Mouse (Mus musculus) midbrain, embryonic 16.5 days (tissue): ENCODE measurements around the gene Pigq. TPM values are rescaled to one million over a fixed set of nuclear protein-coding genes. Genes with fewer than 3 reads are reported as not detected.
A peak's percentile ranks its signal among the peaks of the same experiment; 100 is the strongest.

ENCODE experiments used
- ATAC-seq: fragments of 200-750 bp; cut with Nextera tagmentation; 2 replicates; pipeline ENCODE4 v1.8.0; 2017; ENCODE audit warnings: moderate TSS enrichment
- H3K27ac ChIP-seq: fragments of 300-500 bp; sonication (generic); 2 replicates; pipeline ENCODE4 v1.5.1; 2014; ENCODE audit warnings: mild to moderate bottlenecking, low read length, mixed read lengths
- H3K27me3 ChIP-seq: fragments of 300-500 bp; sonication (generic); 2 replicates; pipeline ENCODE4 v1.6.1; 2014; ENCODE audit warnings: low read depth, low read length, mixed read lengths; ENCODE audit not compliant: control insufficient read depth, insufficient read depth
- H3K36me3 ChIP-seq: fragments of 300-500 bp; sonication (generic); 2 replicates; pipeline ENCODE4 v1.6.1; 2014; ENCODE audit warnings: mild to moderate bottlenecking, low read length, moderate library complexity, mixed read lengths; ENCODE audit not compliant: control insufficient read depth, insufficient read depth
- H3K4me1 ChIP-seq: fragments of 300-500 bp; sonication (generic); 2 replicates; pipeline ENCODE4 v1.6.1; 2014; ENCODE audit warnings: mild to moderate bottlenecking, low read length, mixed read lengths; ENCODE audit not compliant: control insufficient read depth, insufficient read depth
- H3K4me2 ChIP-seq: fragments of 300-500 bp; sonication (generic); 2 replicates; pipeline ENCODE4 v1.6.1; 2014; ENCODE audit warnings: mild to moderate bottlenecking, low read length, mixed read lengths
- H3K4me3 ChIP-seq: fragments of 300-500 bp; sonication (generic); 2 replicates; pipeline ENCODE4 v1.5.1; 2014; ENCODE audit warnings: low read depth, mild to moderate bottlenecking, low read length, moderate library complexity, mixed read lengths
- H3K9ac ChIP-seq: fragments of 300-500 bp; sonication (generic); 2 replicates; pipeline ENCODE4 v1.6.1; 2014; ENCODE audit warnings: low read depth, low read length, mixed read lengths
- H3K9me3 ChIP-seq: fragments of 300-500 bp; sonication (generic); replicated peaks from 2 replicates; pipeline ENCODE4 v1.6.1; 2014; ENCODE audit warnings: mild to moderate bottlenecking, low read length, mixed read lengths; ENCODE audit not compliant: control insufficient read depth, poor library complexity, severe bottlenecking
- WGBS: fragments of 180-500 bp; shearing (Covaris S2); extraction: QIAGEN DNeasy Blood & Tissue Kit; methylation state at CpG from one replicate; pipeline ENCODE4 v1.1.7; 2014; 5-methylcytosine and 5-hydroxymethylcytosine counted together
- polyA plus RNA-seq: library from polyadenylated mRNA; unstranded; fragments of >200 nt; fragmentation: Nextera tagmentation; extraction: Ambion mirVana; gene quantifications from 2 replicates; pipeline ENCODE4 v1.2.1, GENCODE M21; 2015

Gene Pigq
- polyA plus RNA-seq, 1 experiment from 2014 or later: 85.3 TPM

DNA sequence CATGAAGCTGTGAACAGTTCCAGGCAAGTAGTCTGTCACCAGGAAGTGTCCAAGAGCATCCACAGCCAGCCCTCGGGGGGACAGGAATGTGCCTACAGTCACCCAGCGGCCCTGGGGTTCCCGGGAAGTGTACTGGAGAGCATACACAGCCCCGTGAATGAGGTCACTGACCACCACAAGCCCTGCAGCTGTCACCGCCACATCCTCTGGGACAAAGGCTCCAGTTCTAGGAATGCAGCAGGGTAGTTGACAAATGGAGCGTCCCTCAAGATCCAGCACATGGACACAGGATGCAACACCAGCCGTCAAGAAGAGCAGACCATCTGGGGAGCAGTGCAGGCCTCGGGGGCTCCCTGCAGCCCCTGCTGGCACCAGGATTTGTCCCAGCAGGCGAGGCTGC is 967 bp downstream of the Pigq start:
- Histone ChIP-seq H3K9ac (no peak overlapping the region), H3K4me1 (peaks cover 14% of the 10 kb centered on the region), H3K4me3 (no peak overlapping the region), H3K27ac (no peak overlapping the region), H3K27me3 (no peaks in the 10 kb centered on the region), H3K9me3 (no peaks in the 10 kb centered on the region), H3K4me2 (no peak overlapping the region), H3K36me3 (no peaks in the 10 kb centered on the region)
- 74% methylated on average over 9 of the region's 9 CpGs for WGBS
- no peak for ATAC-seq

DNA sequence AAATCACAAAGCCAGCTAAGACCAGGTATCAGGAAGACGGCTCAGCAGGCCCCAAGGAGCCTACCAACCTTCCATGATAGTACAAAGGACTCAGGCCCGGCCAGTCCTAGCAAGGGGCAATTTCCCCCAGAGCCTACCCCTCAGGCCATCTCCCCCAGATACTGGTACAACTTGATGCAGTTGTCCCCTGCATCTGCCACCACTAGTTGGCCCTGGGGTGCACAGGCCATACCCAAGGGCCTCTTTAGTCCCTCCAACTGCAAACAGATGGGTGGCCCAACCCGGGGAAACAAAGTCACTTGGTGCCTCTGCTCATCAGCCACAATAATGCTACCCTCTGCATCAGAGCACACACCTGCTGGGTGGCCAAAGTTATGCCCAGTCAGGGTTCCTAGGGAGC is 1.5 kb downstream of the Pigq start:
- Histone ChIP-seq H3K4me3 (no peak overlapping the region), H3K27me3 (no peaks in the 10 kb centered on the region), H3K27ac (no peak overlapping the region), H3K9ac (no peak overlapping the region), H3K4me1 (peaks cover 14% of the 10 kb centered on the region), H3K4me2 (no peak overlapping the region), H3K36me3 (no peaks in the 10 kb centered on the region), H3K9me3 (no peaks in the 10 kb centered on the region)
- WGBS: 80% methylated on average over 3 of the region's 3 CpGs
- no peak for ATAC-seq

DNA sequence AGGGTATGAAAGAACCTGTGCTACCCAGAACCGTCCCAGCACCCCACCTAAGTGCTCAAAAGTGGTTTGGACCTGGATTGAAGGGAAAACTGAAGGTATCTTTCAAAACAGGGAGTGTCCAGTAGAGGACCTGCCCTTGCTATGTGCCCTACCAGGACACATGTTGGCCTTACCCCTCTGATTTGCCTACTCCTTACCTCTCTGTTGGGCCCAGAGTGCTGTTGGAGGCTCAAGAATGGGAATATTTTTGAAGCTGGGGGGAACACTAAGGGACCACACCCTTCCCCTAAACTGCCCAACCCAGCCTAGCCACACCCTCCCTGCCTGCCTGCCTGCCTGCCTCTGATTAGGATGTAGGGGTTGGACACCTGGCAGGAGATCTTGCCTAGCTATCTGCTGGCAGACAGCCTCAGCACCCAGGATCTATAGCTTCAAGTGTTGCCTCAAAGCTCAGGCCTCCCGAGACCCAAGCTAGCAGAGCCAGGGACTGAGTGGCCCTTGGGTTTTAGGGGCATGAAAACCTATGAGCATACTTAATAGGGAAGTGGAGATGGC is 2.1 kb downstream of the Pigq start:
- H3K4me2 ChIP-seq: no peak overlapping the region
- no peaks in the 10 kb centered on the region for H3K36me3 ChIP-seq
- no peak for ATAC-seq
- H3K4me1 ChIP-seq: peaks cover 14% of the 10 kb centered on the region
- no peaks in the 10 kb centered on the region for H3K9me3 ChIP-seq
- no peak overlapping the region for H3K9ac ChIP-seq
- no peak overlapping the region for H3K4me3 ChIP-seq
- H3K27me3 ChIP-seq: no peaks in the 10 kb centered on the region
- WGBS: 96% methylated on average over 2 of the region's 2 CpGs
- H3K27ac ChIP-seq: no peak overlapping the region

DNA sequence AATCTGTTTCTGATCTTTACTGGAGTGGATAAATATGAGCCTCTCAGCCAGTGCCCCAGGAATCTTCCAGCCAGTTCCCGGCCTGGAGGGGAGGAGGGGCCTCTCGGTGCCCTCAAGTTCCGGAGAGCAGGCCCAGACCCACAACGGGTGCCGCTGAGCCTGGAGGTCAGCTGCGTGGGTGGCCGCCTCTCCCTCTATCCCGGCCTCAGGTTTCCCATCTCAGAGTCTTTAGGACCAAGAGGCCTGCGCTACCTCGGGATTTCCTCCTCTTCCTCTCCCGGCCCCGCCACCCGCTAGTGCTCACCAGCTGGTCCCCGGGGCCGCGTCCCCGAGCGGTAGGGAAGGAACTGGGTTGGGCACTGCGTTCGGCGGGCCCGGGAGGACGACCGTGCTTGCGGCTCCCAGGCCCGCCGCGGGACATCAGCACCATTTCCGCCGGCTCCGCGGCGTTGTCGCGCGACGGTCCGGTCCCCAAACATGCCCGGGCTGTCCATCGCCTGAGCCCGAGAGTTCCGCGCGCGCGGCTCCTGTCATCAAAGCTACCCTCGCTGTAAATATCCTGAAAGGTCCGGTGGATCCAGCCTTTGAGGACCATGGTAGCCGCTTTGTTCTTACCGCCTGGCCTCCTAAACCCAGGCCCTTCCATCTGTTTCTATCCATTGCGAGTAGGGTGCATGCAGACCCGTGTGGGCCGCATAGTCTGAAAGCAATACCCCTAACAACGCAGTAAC is 3.1 kb downstream of the Pigq start:
- ATAC-seq: peak; percentile 65
- no peaks in the 10 kb centered on the region for H3K27me3 ChIP-seq
- WGBS: 3% methylated on average over 54 of the region's 54 CpGs
- H3K4me3 ChIP-seq: peak overlapping the region; percentile 91
- H3K36me3 ChIP-seq: no peaks in the 10 kb centered on the region
- peak overlapping the region; percentile 85 for H3K4me2 ChIP-seq
- H3K4me1 ChIP-seq: peaks cover 14% of the 10 kb centered on the region
- H3K9ac ChIP-seq: peak overlapping the region; percentile 99
- peak overlapping the region; percentile 83 for H3K27ac ChIP-seq
- H3K9me3 ChIP-seq: no peaks in the 10 kb centered on the region

DNA sequence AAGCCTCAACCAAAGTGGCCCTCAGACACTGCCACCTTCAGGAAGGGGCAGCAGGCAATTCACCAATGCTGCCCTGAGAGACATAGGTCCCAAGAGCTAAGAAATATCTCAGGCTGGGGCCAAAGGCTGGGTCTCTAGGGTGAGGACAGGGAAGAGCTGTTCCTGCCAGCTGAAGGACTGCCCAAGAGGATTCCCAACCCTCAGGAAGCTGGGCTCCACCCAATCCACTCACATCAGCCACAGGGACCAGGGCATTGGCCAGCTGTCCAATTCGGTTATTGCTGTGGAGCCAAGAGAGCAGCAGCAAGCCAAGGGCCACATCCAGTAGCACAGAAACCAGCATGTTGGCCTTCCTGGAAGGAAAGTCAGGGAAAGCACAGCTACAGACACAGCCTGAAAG is 10.2 kb downstream of the Pigq start:
- Histone ChIP-seq H3K9ac (no peak overlapping the region), H3K27me3 (no peaks in the 10 kb centered on the region), H3K4me1 (no peaks in the 10 kb centered on the region), H3K4me3 (no peak overlapping the region), H3K36me3 (peaks cover 36% of the 10 kb centered on the region), H3K27ac (no peak overlapping the region), H3K9me3 (no peaks in the 10 kb centered on the region), H3K4me2 (no peak overlapping the region)
- no peak for ATAC-seq
- 91% methylated on average over 1 of the region's 1 CpGs for WGBS

DNA sequence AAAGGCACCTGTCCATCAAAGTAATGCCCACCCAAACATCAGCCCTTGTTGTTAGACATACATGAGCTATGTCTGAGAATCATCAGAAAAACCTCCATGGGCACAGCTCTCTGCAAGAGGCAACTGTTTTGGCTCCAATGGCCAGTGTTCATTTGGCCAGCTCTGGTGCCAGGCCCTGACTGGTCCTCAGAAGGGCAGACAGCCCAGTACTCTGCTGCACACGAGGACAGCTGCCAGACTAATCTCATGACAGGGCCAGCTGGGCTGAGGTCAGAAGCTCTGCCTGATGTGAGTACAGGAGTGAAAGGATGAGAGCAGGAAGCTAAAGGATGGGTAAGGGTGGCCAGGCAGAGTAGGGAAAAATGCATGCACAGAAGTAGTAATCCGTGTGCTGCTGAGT is 19.4 kb downstream of the Pigq start:
- Histone ChIP-seq H3K27me3 (no peaks in the 10 kb centered on the region), H3K4me2 (no peak overlapping the region), H3K4me1 (no peaks in the 10 kb centered on the region), H3K9me3 (no peaks in the 10 kb centered on the region), H3K36me3 (peaks cover 5% of the 10 kb centered on the region), H3K4me3 (no peak overlapping the region), H3K9ac (no peak overlapping the region), H3K27ac (no peak overlapping the region)
- ATAC-seq: no peak
- WGBS: 76% methylated on average over 2 of the region's 2 CpGs

DNA sequence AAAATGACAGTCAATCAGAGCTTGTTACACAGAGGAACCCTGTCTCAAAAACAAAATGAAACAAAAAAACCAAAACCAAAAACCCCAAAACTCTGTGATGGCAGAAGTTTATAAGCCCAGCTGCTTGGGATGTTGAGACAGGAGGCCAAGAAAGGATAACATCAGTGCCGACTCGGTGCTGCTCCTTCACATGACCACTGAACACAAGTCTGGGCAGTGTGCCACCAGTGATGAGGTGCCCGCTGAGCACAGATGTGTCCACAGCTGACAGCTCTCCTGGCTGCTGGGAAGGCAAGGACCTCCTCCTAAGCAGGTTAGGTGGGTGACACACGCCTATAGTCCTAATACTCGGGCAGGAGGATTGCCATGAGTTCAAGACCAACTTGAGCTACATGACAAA is 22.6 kb downstream of the Pigq start:
- ATAC-seq: no peak
- Histone ChIP-seq H3K4me1 (peaks cover 17% of the 10 kb centered on the region), H3K4me3 (no peak overlapping the region), H3K36me3 (no peaks in the 10 kb centered on the region; the same call in 1 of the 2 replicates), H3K9me3 (no peaks in the 10 kb centered on the region), H3K4me2 (no peak overlapping the region), H3K27ac (no peak overlapping the region), H3K9ac (no peak overlapping the region), H3K27me3 (no peaks in the 10 kb centered on the region)
- WGBS: 79% methylated on average over 5 of the region's 5 CpGs

DNA sequence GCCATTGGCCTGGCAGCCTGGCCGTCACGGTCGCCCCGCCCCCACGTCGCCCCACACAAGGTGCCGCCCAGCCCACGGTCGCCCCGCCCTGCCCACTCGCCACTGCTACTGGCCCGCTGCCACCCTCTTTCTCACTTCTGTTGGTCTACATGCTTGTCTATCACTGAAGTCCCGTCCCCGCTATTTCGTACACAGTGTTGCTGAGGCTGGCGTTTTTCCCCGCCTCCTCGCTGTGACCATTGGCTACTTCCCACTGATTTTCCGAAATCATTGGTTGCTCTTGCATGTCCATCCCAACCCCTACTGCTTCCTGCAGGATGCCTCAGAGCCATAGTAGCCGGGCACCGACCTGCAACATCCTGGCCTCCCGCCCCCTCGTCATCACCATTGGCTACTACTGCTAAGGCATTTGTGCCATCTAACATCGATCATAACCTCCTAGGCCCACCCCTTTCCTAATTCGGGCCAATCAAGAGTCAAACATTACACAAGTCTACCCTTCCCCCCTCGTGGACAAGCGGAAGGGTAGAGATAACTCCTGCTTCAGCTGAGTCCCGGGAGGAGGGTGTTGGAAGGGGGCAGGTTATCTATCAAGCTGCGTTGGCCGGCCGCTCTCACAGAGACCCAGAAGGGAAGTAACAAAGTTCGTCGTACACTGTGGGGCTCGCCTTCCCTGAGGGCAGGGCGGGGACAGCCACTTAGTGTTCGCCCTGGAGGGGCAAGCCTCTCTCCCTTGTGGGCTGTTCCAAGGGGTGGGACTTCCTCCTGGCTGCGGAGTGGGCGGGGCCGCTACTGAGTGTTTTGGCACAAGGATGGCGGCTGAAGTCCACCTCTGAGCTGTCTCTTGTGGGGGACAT is 24.7 kb downstream of the Pigq start:
- Histone ChIP-seq H3K36me3 (peaks cover 3% of the 10 kb centered on the region; the same call in 1 of the 2 replicates), H3K4me2 (peak overlapping the region; percentile 62), H3K4me1 (peaks cover 22% of the 10 kb centered on the region), H3K27ac (peak overlapping the region; percentile 84), H3K27me3 (no peaks in the 10 kb centered on the region), H3K4me3 (peak overlapping the region; percentile 92), H3K9me3 (no peaks in the 10 kb centered on the region), H3K9ac (peak overlapping the region; percentile 75)
- WGBS: under 1% methylated on average over 38 of the region's 40 CpGs
- peak; percentile 99 for ATAC-seq
